Mouse (Mus musculus) left cerebral cortex, adult 6 months (tissue): ENCODE results near the gene Hectd3. TPM values are rescaled to one million over a fixed set of nuclear protein-coding genes. Genes with fewer than 3 reads are reported as not detected.

Source experiments
- long read RNA-seq, 2 experiments: library from polyadenylated mRNA; unstranded; transcript quantifications; one replicate each; pipeline ENCODE4 v2.0.0; 2019 to 2020
- polyA plus RNA-seq: library from polyadenylated mRNA; unstranded; fragments of <200 nt; fragmentation: Nextera tagmentation; gene quantifications from 2 replicates; pipeline ENCODE4 v1.2.3, GENCODE M21; 2021

Gene Hectd3
- 11.4 and 13.0 TPM in 2 replicates for polyA plus RNA-seq
- long read RNA-seq, experiment 1, full-length matches to known transcripts = 152 of 207 reads
- long read RNA-seq, experiment 1, partial matches to known transcripts = 20 of 207 reads
- long read RNA-seq, experiment 1, other reads (novel, unspliced or antisense) = 35 of 207 reads
- long read RNA-seq, experiment 2, full-length matches to known transcripts = 2 of 11 reads
- long read RNA-seq, experiment 2, partial matches to known transcripts = 2 of 11 reads
- long read RNA-seq, experiment 2, other reads (novel, unspliced or antisense) = 7 of 11 reads

DNA sequence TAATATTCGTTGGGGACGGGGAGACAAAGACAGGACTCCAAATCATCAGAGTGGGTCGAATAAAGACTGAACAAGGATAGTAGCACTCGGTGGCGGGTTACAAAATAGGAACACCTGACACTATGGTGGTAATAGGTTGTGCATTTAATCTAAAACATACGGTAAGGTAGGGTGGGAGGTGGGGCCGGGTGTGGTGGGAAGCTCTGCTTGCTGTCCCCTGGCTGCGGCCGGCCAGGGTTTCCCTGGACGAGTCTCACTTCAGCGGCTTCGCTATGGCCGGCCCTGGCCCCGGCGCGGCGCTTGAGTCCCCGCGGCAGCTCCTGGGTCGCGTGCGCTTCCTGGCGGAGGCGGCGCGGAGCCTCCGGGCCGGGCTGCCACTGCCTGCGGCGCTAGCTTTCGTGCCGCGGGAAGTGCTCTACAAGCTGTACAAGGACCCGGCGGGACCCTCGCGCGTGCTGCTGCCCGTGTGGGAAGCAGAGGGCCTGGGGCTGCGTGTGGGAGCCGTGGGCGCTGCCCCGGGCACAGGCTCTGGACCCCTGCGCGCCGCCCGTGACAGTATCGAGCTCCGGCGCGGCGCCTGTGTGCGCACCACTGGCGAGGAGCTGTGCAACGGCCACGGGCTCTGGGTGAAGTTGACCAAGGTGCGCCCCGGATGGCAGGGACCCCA, at the start of gene Hectd3:
Gene Hectd3, plus strand, starts transcription at position 187 of the 667 bp plus-strand sequence.

DNA sequence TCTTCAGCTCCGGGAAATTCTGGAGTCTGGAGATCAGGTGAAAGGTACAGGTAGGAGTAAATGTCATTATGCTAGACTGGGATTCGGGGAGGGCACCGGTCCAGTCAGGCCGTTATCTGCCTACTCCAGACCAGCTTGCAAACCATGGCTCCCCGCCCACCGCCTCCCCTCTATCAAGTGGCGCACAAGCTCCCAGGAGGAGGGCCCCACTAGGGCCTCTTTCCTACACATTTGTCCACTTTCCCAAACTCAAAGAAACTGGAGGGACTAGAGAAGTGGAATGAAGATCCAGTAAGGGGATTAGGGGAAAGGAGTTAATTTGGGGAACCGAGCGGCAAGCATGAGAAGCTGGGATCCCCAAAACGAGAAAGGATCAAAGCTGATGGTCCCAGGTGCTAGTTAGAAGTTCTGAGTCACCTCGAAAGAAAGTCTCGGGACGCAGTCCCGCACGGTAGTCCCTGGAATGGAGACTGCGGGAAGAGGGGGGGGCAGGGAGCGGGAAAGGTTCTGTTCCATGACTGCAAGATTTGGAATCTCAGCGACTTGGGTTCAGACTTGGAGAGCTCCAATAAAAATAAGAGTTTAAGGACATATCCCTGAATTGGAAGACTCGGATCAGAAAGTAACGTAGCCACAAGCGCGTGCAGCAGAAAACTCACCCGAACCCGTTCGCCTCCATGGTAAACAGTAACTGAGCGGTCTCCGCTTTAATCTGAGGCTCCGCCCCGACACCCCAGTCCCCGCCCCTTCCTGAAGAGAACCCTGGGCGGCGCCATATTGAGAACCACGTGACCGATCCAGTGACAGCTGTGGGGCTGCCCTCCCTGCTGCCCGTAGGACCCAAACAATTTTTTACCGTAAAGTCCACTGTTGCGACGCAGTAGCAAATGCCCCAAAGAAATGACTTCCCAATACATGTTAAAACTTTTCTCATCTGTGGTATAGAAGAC, 1.2 kb upstream of the Hectd3 start, which contains the start of gene Urod:
Gene Urod, minus strand, starts transcription at position 742 of the 950 bp plus-strand sequence.

DNA sequence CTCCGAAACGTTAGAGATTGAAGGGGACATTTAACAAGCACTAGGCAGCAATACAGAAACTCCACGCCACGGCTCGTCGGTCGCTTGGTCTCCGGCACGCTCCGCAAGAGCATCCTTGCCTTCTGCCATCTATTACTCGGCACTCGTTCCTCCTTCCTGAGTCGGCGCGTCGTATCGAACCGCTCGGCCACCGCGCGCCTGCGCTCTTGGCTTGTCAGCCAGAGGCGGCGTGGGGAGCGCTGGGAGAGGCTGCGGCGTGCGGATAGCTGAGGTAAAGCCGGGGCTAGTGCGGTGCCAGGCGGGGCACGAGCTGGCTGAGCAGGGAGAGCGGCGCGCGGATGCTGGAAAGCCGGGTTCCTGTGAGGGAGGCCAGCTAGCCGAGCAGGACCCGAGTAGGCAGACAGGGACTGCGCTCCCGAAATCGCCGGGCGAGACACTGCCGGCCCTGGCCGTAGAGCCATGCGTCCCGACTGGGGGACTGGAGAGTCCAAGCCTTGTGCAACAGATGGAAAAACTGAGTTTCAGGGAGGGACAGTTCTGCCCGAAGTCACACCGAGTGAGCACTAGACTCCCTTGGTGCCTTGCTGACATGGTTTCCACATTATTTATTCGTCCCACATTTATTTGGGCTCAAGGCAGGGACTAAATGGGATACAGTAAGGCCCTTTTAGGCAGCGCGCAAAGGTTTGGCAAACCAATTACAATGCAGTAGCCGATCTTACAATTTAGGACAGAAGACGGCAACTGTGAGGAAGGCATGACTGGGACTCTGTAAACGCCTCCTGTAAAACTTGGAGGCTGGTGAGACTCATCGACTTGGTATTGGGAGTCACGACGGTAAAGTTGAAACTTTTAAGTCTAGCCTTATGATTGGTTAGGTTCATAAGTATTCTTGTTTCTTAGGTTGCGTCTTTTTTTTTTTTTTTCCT, 24.4 kb downstream of the Hectd3 start, which contains the start of gene Eif2b3:
Gene Eif2b3, plus strand, starts transcription at position 197 of the 929 bp plus-strand sequence.

Other genes with a start within 250 kb of the Hectd3 start
- 8.2 and 10.8 TPM in 2 replicates for gene Toe1, start 187.7 kb upstream of the Hectd3 start, polyA plus RNA-seq
- gene Mutyh, start 187.6 kb upstream of the Hectd3 start, polyA plus RNA-seq = 1.2 and 1.4 TPM in 2 replicates
- 2.2 and 2.4 TPM in 2 replicates for gene Hpdl, start 173.6 kb upstream of the Hectd3 start, polyA plus RNA-seq
- 0.75 and 0.85 TPM in 2 replicates for gene Zswim5, start 117.9 kb upstream of the Hectd3 start, polyA plus RNA-seq
- 56.2 and 74.4 TPM in 2 replicates for gene Urod, start 904 bp upstream of the Hectd3 start, polyA plus RNA-seq
- 20.0 and 23.7 TPM in 2 replicates for gene Eif2b3, start 24.1 kb downstream of the Hectd3 start, polyA plus RNA-seq
- 0.11 and 0.15 TPM in 2 replicates for gene Ptch2, start 100.8 kb downstream of the Hectd3 start, polyA plus RNA-seq
- gene Btbd19, start 130.4 kb downstream of the Hectd3 start, polyA plus RNA-seq = 7.6 and 10.6 TPM in 2 replicates
- 0.61 and 1.8 TPM in 2 replicates for gene Tctex1d4, start 131.5 kb downstream of the Hectd3 start, polyA plus RNA-seq
- gene Plk3, start 138.6 kb downstream of the Hectd3 start, polyA plus RNA-seq = 3.1 and 11.0 TPM in 2 replicates
- gene Rps8, start 160.9 kb downstream of the Hectd3 start, polyA plus RNA-seq = 1,015 and 1,443 TPM in 2 replicates
- 0.09 and 0.22 TPM in 2 replicates for gene Kif2c, start 187.3 kb downstream of the Hectd3 start, polyA plus RNA-seq